Mouse (Mus musculus) bone marrow macrophage, adult 2 months (primary cell): ENCODE data around the gene Mbd6. TPM values are rescaled to one million over a fixed set of nuclear protein-coding genes. Genes with fewer than 3 reads are reported as not detected.

Experiments
- H3K27ac ChIP-seq: 2 replicates; pipeline ENCODE4 v1.5.1; 2012; ENCODE audit warnings: low read depth, low read length; ENCODE audit not compliant: insufficient read depth
- H3K4me1 ChIP-seq: 2 replicates; pipeline ENCODE4 v1.6.1; 2012; ENCODE audit warnings: low read length; ENCODE audit not compliant: control insufficient read depth, insufficient read depth
- H3K4me3 ChIP-seq: 2 replicates; pipeline ENCODE4 v1.5.1; 2012; ENCODE audit warnings: mild to moderate bottlenecking, low read length, moderate library complexity; ENCODE audit not compliant: insufficient read depth
- CTCF ChIP-seq: IDR thresholded peaks from 2 replicates; pipeline ENCODE4 v1.5.1; 2012; ENCODE audit warnings: low read depth, mild to moderate bottlenecking, low read length, moderate library complexity
- POLR2A ChIP-seq: IDR thresholded peaks from 2 replicates; pipeline ENCODE4 v1.6.1; 2012; ENCODE audit warnings: mild to moderate bottlenecking, low read depth, low read length, borderline replicate concordance
- polyA plus RNA-seq: library from polyadenylated mRNA; stranded (reverse); fragments of >200 nt; gene quantifications from 2 replicates; pipeline ENCODE4 v1.2.4, GENCODE M21; 2012; ENCODE audit not compliant: missing spikeins, insufficient read depth, insufficient read length

Mbd6 gene
- polyA plus RNA-seq, 1 experiment, result 53.4 TPM

- TF ChIP-seq CTCF (no peak), POLR2A (no peak)
- no peak overlapping the region for H3K4me3 ChIP-seq
- H3K4me1 ChIP-seq, result peaks cover 5% of the 10 kb centered on the region
- no peak overlapping the region for H3K27ac ChIP-seq
Observed at GRCm38 (mm10) chr10:127264336-127264735, 24.5 kb downstream of the Mbd6 start.

- Histone ChIP-seq H3K27ac (no peak overlapping the region), H3K4me3 (no peak overlapping the region), H3K4me1 (peaks cover 8% of the 10 kb centered on the region)
- TF ChIP-seq CTCF (no peak), POLR2A (no peak)
Observed at GRCm38 (mm10) chr10:127263631-127264030, 25.2 kb downstream of the Mbd6 start.

- TF ChIP-seq POLR2A (no peak), CTCF (no peak)
- Histone ChIP-seq H3K4me1 (peaks cover 13% of the 10 kb centered on the region), H3K4me3 (peak within 1 kb of the TSS; percentile 57), H3K27ac (no peak within 1 kb of the TSS)
Observed at GRCm38 (mm10) chr10:127262548-127263398, 26.0 kb downstream of the Mbd6 start, which contains the start of gene Kif5a. Gene Kif5a (minus strand): TSS chr10:127263348.

GRCm38 (mm10) chr10:127261706-127262547 lies 26.9 kb downstream of the Mbd6 start:
- TF ChIP-seq POLR2A (no peak), CTCF (no peak)
- Histone ChIP-seq H3K4me1 (peaks cover 8% of the 10 kb centered on the region), H3K4me3 (no peak overlapping the region), H3K27ac (no peak overlapping the region)

- Histone ChIP-seq H3K4me3 (no peak overlapping the region), H3K27ac (no peak overlapping the region), H3K4me1 (peaks cover 8% of the 10 kb centered on the region)
- TF ChIP-seq POLR2A (no peak), CTCF (no peak)
Observed at GRCm38 (mm10) chr10:127258489-127258888, 30.3 kb downstream of the Mbd6 start.

GRCm38 (mm10) chr10:127257790-127258189 lies 31.0 kb downstream of the Mbd6 start:
- peaks cover 8% of the 10 kb centered on the region for H3K4me1 ChIP-seq
- TF ChIP-seq CTCF (no peak), POLR2A (no peak)
- H3K4me3 ChIP-seq, result no peak overlapping the region
- no peak overlapping the region for H3K27ac ChIP-seq

GRCm38 (mm10) chr10:127255625-127256345 lies 33.0 kb downstream of the Mbd6 start:
- Histone ChIP-seq H3K27ac (no peak overlapping the region), H3K4me3 (no peak overlapping the region), H3K4me1 (peaks cover 8% of the 10 kb centered on the region)
- TF ChIP-seq POLR2A, result no peak
- TF ChIP-seq CTCF, result no peak

GRCm38 (mm10) chr10:127250810-127251209 lies 38.0 kb downstream of the Mbd6 start:
- no peak overlapping the region for H3K4me3 ChIP-seq
- no peak overlapping the region for H3K27ac ChIP-seq
- H3K4me1 ChIP-seq, result no peaks in the 10 kb centered on the region
- TF ChIP-seq CTCF (no peak), POLR2A (no peak)

- Histone ChIP-seq H3K4me3 (no peak overlapping the region), H3K4me1 (no peaks in the 10 kb centered on the region), H3K27ac (no peak overlapping the region)
- no peak for TF ChIP-seq CTCF
- TF ChIP-seq POLR2A, result no peak
Observed at GRCm38 (mm10) chr10:127238241-127238824, 50.5 kb downstream of the Mbd6 start.

- H3K27ac ChIP-seq, result no peak overlapping the region
- H3K4me3 ChIP-seq, result no peak overlapping the region
- TF ChIP-seq POLR2A (no peak), CTCF (no peak)
Observed at GRCm38 (mm10) chr10:127236541-127236940, 52.3 kb downstream of the Mbd6 start.

More at GRCm38 (mm10) chr10:127236541-127236940, 52.3 kb downstream of the Mbd6 start:
- H3K4me1 ChIP-seq, result no peaks in the 10 kb centered on the region
